Mouse (Mus musculus): Measurements from ENCODE around the gene Eif2b4. TPM values are rescaled to one million over a fixed set of nuclear protein-coding genes. Genes with fewer than 3 reads are reported as not detected.

Eif2b4 gene
- polyA plus RNA-seq, 1 experiment = 46.8 TPM

GRCm38 (mm10) chr5:31201042-31201741, 8.0 kb upstream of the Eif2b4 start:
- Histone ChIP-seq H3K36me3 (ENCODE audit: control insufficient read depth, insufficient read depth) (peaks cover 82% of the 10 kb centered on the region), H3K79me2 (ENCODE audit: control insufficient read depth, insufficient read depth) (peaks cover 19% of the 10 kb centered on the region), H3K79me3 (ENCODE audit: low read depth) (peaks cover 9% of the 10 kb centered on the region), H3ac (ENCODE audit: control insufficient read depth, insufficient read length, low read depth) (peak overlapping the region; percentile 69), H3K27me3 (ENCODE audit: control insufficient read depth, insufficient read depth, insufficient read length) (no peaks in the 10 kb centered on the region), H3K4me3 (ENCODE audit: insufficient read depth, poor library complexity, severe bottlenecking) (peak overlapping the region; percentile 66)
- TF ChIP-seq USF1 (IDR thresholded peaks at IDR 0.05; ENCODE audit: low read depth) (no peak), MAX (IDR thresholded peaks at IDR 0.05) (no peak), MYOG (IDR thresholded peaks at IDR 0.05; ENCODE audit: control insufficient read depth, extremely low read depth, insufficient read length) (no peak), CEBPB (IDR thresholded peaks at IDR 0.05; ENCODE audit: low read depth) (no peak), MYOD1 (IDR thresholded peaks at IDR 0.05; ENCODE audit: control insufficient read depth, insufficient read length, low read depth) (no peak), CTCF (IDR thresholded peaks at IDR 0.05; ENCODE audit: control insufficient read depth, insufficient read depth, insufficient read length) (no peak), FOSL1 (IDR thresholded peaks at IDR 0.05; ENCODE audit: insufficient read depth, low read length, poor library complexity, severe bottlenecking) (no peak)

DNA sequence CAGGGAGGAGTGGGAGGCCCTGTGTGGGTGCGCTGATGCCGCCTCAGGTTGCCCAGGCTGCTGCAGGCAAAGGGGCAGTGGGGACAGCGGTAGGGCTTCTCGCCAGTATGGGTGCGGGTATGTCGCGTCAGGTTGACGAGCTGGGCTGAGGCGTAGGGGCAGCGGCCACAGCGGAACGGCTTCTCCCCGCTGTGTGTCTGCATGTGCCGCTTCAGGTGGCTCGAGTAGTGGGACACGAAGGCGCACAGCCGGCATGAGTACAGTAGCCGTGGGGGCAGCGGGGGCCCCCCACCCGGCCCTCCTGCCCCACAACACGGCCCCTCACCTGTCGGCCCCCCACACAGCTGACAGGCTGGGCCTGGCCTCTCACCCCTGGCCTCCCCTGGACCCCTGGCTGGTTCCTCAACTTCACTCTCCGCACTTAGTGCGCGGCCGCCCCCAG, 7.1 kb upstream of the Eif2b4 start:
- H3ac ChIP-seq (ENCODE audit: control insufficient read depth, insufficient read length, low read depth) = no peak overlapping the region
- H3K4me3 ChIP-seq (ENCODE audit: insufficient read depth, poor library complexity, severe bottlenecking) = peak overlapping the region; percentile 14
- TF ChIP-seq MAX (IDR thresholded peaks at IDR 0.05) (no peak), MYOG (IDR thresholded peaks at IDR 0.05; ENCODE audit: control insufficient read depth, extremely low read depth, insufficient read length) (no peak), USF1 (IDR thresholded peaks at IDR 0.05; ENCODE audit: low read depth) (no peak), CEBPB (IDR thresholded peaks at IDR 0.05; ENCODE audit: low read depth) (no peak), FOSL1 (IDR thresholded peaks at IDR 0.05; ENCODE audit: insufficient read depth, low read length, poor library complexity, severe bottlenecking) (no peak), MYOD1 (IDR thresholded peaks at IDR 0.05; ENCODE audit: control insufficient read depth, insufficient read length, low read depth) (no peak), CTCF (IDR thresholded peaks at IDR 0.05; ENCODE audit: control insufficient read depth, insufficient read depth, insufficient read length) (no peak)
- peaks cover 19% of the 10 kb centered on the region for H3K79me2 ChIP-seq (ENCODE audit: control insufficient read depth, insufficient read depth)
- peaks cover 9% of the 10 kb centered on the region for H3K79me3 ChIP-seq (ENCODE audit: low read depth)
- peaks cover 82% of the 10 kb centered on the region for H3K36me3 ChIP-seq (ENCODE audit: control insufficient read depth, insufficient read depth)
- H3K27me3 ChIP-seq (ENCODE audit: control insufficient read depth, insufficient read depth, insufficient read length) = no peaks in the 10 kb centered on the region

DNA sequence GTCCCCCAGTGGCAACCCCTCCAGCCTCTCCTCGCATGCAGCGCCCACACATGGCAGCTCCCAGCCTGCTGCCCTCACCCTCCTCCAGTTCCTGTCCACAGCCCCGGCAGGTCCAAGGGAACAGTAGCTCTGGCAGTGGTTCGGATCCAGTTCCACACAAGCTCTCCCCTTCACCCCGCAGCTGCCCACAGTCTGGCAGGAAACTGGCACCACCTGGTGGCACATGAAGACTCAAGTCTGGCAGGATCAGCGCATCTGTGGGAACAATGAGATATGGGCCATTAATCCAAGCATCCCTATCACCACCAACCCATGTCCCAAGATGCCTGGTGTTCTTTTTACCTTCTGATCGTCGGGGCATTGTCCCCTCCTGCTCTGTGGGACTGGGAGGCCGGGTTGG, 6.7 kb upstream of the Eif2b4 start:
- H3ac ChIP-seq (ENCODE audit: control insufficient read depth, insufficient read length, low read depth) = no peak overlapping the region
- TF ChIP-seq CTCF (IDR thresholded peaks at IDR 0.05; ENCODE audit: control insufficient read depth, insufficient read depth, insufficient read length) (no peak), MYOD1 (IDR thresholded peaks at IDR 0.05; ENCODE audit: control insufficient read depth, insufficient read length, low read depth) (no peak), MAX (IDR thresholded peaks at IDR 0.05) (no peak), CEBPB (IDR thresholded peaks at IDR 0.05; ENCODE audit: low read depth) (no peak), MYOG (IDR thresholded peaks at IDR 0.05; ENCODE audit: control insufficient read depth, extremely low read depth, insufficient read length) (no peak), USF1 (IDR thresholded peaks at IDR 0.05; ENCODE audit: low read depth) (no peak), FOSL1 (IDR thresholded peaks at IDR 0.05; ENCODE audit: insufficient read depth, low read length, poor library complexity, severe bottlenecking) (no peak)
- no peak overlapping the region for H3K4me3 ChIP-seq (ENCODE audit: insufficient read depth, poor library complexity, severe bottlenecking)
- peaks cover 10% of the 10 kb centered on the region for H3K79me3 ChIP-seq (ENCODE audit: low read depth)
- no peaks in the 10 kb centered on the region for H3K27me3 ChIP-seq (ENCODE audit: control insufficient read depth, insufficient read depth, insufficient read length)
- peaks cover 82% of the 10 kb centered on the region for H3K36me3 ChIP-seq (ENCODE audit: control insufficient read depth, insufficient read depth)
- peaks cover 23% of the 10 kb centered on the region for H3K79me2 ChIP-seq (ENCODE audit: control insufficient read depth, insufficient read depth)

DNA sequence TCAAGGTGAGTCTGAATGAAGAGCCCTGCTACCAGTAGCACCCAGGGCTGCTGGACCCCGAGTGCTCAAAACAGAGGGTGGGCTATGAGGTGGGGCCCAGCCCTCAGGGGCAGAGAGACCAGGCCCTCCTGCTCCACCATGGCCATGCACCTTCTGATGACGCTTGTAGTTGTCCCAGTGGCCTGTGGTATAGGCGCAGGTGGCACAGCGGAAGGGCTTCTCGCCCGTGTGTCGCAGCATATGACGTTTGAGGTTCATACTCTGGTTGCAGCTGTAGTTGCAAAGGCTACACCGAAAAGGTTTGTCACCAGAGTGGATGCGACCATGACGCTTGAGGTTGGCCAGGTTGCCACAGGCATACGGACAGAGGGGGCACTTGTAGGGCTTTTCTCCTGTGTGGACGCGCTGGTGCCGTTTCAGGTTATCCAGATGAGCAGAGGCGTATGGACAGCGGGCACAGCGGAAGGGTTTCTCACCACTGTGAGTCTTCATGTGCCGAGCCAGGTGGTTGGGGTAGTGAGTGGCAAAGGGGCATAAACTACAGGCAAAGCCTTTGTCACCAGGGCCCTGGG, 6.2 kb upstream of the Eif2b4 start:
- Histone ChIP-seq H3K4me3 (ENCODE audit: insufficient read depth, poor library complexity, severe bottlenecking) (no peak overlapping the region), H3K79me2 (ENCODE audit: control insufficient read depth, insufficient read depth) (peaks cover 28% of the 10 kb centered on the region), H3ac (ENCODE audit: control insufficient read depth, insufficient read length, low read depth) (no peak overlapping the region), H3K27me3 (ENCODE audit: control insufficient read depth, insufficient read depth, insufficient read length) (no peaks in the 10 kb centered on the region), H3K79me3 (ENCODE audit: low read depth) (peaks cover 15% of the 10 kb centered on the region), H3K36me3 (ENCODE audit: control insufficient read depth, insufficient read depth) (peaks cover 82% of the 10 kb centered on the region)
- no peak for TF ChIP-seq MAX (IDR thresholded peaks at IDR 0.05)
- no peak for TF ChIP-seq MYOG (IDR thresholded peaks at IDR 0.05; ENCODE audit: control insufficient read depth, extremely low read depth, insufficient read length)
- TF ChIP-seq USF1 (IDR thresholded peaks at IDR 0.05; ENCODE audit: low read depth) = no peak
- TF ChIP-seq MYOD1 (IDR thresholded peaks at IDR 0.05; ENCODE audit: control insufficient read depth, insufficient read length, low read depth) = no peak
- TF ChIP-seq FOSL1 (IDR thresholded peaks at IDR 0.05; ENCODE audit: insufficient read depth, low read length, poor library complexity, severe bottlenecking) = no peak
- no peak for TF ChIP-seq CTCF (IDR thresholded peaks at IDR 0.05; ENCODE audit: control insufficient read depth, insufficient read depth, insufficient read length)
- no peak for TF ChIP-seq CEBPB (IDR thresholded peaks at IDR 0.05; ENCODE audit: low read depth)

DNA sequence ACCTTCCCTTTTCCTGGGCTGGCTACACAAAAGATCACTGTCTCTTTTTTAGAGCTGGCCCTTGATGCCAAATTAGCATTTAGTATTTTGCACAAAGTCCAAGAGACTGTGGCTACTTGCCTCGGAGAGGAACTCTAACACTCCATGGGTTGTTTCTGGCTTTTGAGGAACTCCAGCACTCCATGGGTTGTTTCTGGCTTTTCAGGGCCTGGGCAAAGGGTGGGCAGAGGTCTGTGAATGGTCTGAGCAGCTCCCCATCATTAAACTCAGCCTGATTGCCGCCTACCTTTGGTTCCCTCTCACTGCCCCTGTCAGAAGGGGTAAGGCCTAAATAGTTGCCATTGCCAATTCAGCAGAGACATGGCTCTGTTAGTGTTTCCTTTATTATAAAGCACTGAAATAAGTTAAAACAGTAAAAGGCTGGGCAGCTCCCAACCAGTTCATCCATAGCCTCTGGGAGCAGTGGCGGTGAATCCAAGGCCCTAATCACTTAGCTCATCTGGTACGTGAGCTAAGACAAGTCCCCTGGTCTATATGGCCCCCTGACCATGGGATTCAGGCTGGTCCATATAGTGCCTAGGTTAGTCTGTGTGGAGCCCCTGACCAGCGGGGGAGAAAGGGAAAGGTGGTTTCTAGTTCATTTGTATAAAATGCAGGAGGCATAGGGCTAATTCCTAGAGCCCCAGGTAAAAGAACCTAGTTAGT, 5.5 kb upstream of the Eif2b4 start:
- TF ChIP-seq MYOD1 (IDR thresholded peaks at IDR 0.05; ENCODE audit: control insufficient read depth, insufficient read length, low read depth) (no peak), MAX (IDR thresholded peaks at IDR 0.05) (no peak), USF1 (IDR thresholded peaks at IDR 0.05; ENCODE audit: low read depth) (no peak), MYOG (IDR thresholded peaks at IDR 0.05; ENCODE audit: control insufficient read depth, extremely low read depth, insufficient read length) (no peak), CEBPB (IDR thresholded peaks at IDR 0.05; ENCODE audit: low read depth) (no peak), CTCF (IDR thresholded peaks at IDR 0.05; ENCODE audit: control insufficient read depth, insufficient read depth, insufficient read length) (no peak), FOSL1 (IDR thresholded peaks at IDR 0.05; ENCODE audit: insufficient read depth, low read length, poor library complexity, severe bottlenecking) (no peak)
- peaks cover 34% of the 10 kb centered on the region for H3K79me2 ChIP-seq (ENCODE audit: control insufficient read depth, insufficient read depth)

More for the DNA sequence above, 5.5 kb upstream of the Eif2b4 start:
- Histone ChIP-seq H3K79me3 (ENCODE audit: low read depth) (peaks cover 19% of the 10 kb centered on the region), H3K4me3 (ENCODE audit: insufficient read depth, poor library complexity, severe bottlenecking) (no peak overlapping the region), H3K36me3 (ENCODE audit: control insufficient read depth, insufficient read depth) (peaks cover 80% of the 10 kb centered on the region), H3ac (ENCODE audit: control insufficient read depth, insufficient read length, low read depth) (no peak overlapping the region), H3K27me3 (ENCODE audit: control insufficient read depth, insufficient read depth, insufficient read length) (no peaks in the 10 kb centered on the region)
